Mouse (Mus musculus) yolk sac, embryonic 10.5 days (tissue): ENCODE results near the gene Map3k7.

Source experiments
- DNase-seq: peaks from one replicate; pipeline ENCODE4 v3.0.0-alpha.2; 2017; ENCODE audit warnings: low spot score

Map3k7 gene

GRCm38 (mm10) chr4:32062381-32063059, 98.6 kb downstream of the Map3k7 start:
- no peak for DNase-seq

GRCm38 (mm10) chr4:32063291-32063690, 99.4 kb downstream of the Map3k7 start:
- DNase-seq: no peak
